Mouse (Mus musculus) liver, embryonic 13.5 days (tissue): ENCODE measurements around the gene Wfdc15a. TPM values are rescaled to one million over a fixed set of nuclear protein-coding genes. Genes with fewer than 3 reads are reported as not detected.
"Not testable (repeated sequence)": the region's sequence is repeated elsewhere in the genome, so short reads cannot be mapped to it uniquely, and the experiment has no call there.

Source experiments
- ATAC-seq: fragments of 200-750 bp; cut with Nextera tagmentation; 2 replicates; pipeline ENCODE4 v1.8.0; 2017; ENCODE audit warnings: low read depth, mild to moderate bottlenecking, moderate number of reproducible peaks, moderate library complexity
- DNase-seq: peaks from one replicate; pipeline ENCODE4 v3.0.0; 2022
- H3K27ac ChIP-seq: fragments of 300-500 bp; sonication (generic); 2 replicates; pipeline ENCODE4 v1.5.1; 2015; ENCODE audit warnings: moderate library complexity, mild to moderate bottlenecking, inconsistent platforms
- H3K27me3 ChIP-seq: fragments of 300-500 bp; sonication (generic); 2 replicates; pipeline ENCODE4 v1.6.1; 2015; ENCODE audit warnings: mild to moderate bottlenecking, inconsistent platforms
- H3K36me3 ChIP-seq: fragments of 300-500 bp; sonication (generic); 2 replicates; pipeline ENCODE4 v1.6.1; 2015; ENCODE audit warnings: mild to moderate bottlenecking, inconsistent platforms
- H3K4me1 ChIP-seq: fragments of 300-500 bp; sonication (generic); replicated peaks from 2 replicates; pipeline ENCODE4 v1.6.1; 2015; ENCODE audit warnings: inconsistent platforms
- H3K4me2 ChIP-seq: fragments of 300-500 bp; sonication (generic); 2 replicates; pipeline ENCODE4 v1.6.1; 2015; ENCODE audit warnings: inconsistent platforms, mild to moderate bottlenecking, moderate library complexity
- H3K4me3 ChIP-seq: fragments of 300-500 bp; sonication (generic); replicated peaks from 2 replicates; pipeline ENCODE4 v1.5.1; 2015; ENCODE audit warnings: mild to moderate bottlenecking, inconsistent platforms
- H3K9ac ChIP-seq: fragments of 300-500 bp; sonication (generic); 2 replicates; pipeline ENCODE4 v1.6.1; 2015; ENCODE audit warnings: mild to moderate bottlenecking, inconsistent platforms
- H3K9me3 ChIP-seq: fragments of 300-500 bp; sonication (generic); replicated peaks from 2 replicates; pipeline ENCODE4 v1.6.1; 2016; ENCODE audit warnings: inconsistent platforms
- WGBS: fragments of 180-500 bp; shearing (Covaris S2); methylation state at CpG from one replicate; pipeline ENCODE4 v1.1.7; 2015; ENCODE audit not compliant: insufficient replicate concordance; 5-methylcytosine and 5-hydroxymethylcytosine counted together
- polyA plus RNA-seq: library from polyadenylated mRNA; unstranded; fragments of >200 nt; fragmentation: Nextera tagmentation; extraction: Ambion mirVana; gene quantifications from 2 replicates; pipeline ENCODE4 v1.2.1, GENCODE M21; 2015

The Wfdc15a gene
- not detected in 2 replicates for polyA plus RNA-seq

- DNase-seq (no peak), ATAC-seq (no peak)
- Histone ChIP-seq H3K4me2 (no peak within 1 kb of the TSS), H3K4me1 (no peaks in the 10 kb centered on the region), H3K36me3 (no peaks in the 10 kb centered on the region), H3K27ac (no peak within 1 kb of the TSS), H3K27me3 (no peaks in the 10 kb centered on the region), H3K4me3 (no peak within 1 kb of the TSS), H3K9me3 (no peaks in the 10 kb centered on the region), H3K9ac (no peak within 1 kb of the TSS)
- 59% methylated on average over 20 of the region's 20 CpGs for WGBS
Observed at GRCm38 (mm10) chr2:164199626-164200327, at the start of gene Wfdc15a. Wfdc15a (minus strand) TSS chr2:164200130.

- Histone ChIP-seq H3K4me2 (no peak within 1 kb of the TSS), H3K27ac (no peak within 1 kb of the TSS), H3K4me1 (no peaks in the 10 kb centered on the region), H3K36me3 (no peaks in the 10 kb centered on the region), H3K27me3 (no peaks in the 10 kb centered on the region), H3K4me3 (no peak within 1 kb of the TSS), H3K9ac (no peak within 1 kb of the TSS), H3K9me3 (no peaks in the 10 kb centered on the region)
- ATAC-seq (no peak), DNase-seq (no peak)
- 60% methylated on average over 3 of the region's 3 CpGs for WGBS
Observed at GRCm38 (mm10) chr2:164238366-164238765, 38.4 kb upstream of the Wfdc15a start, which contains the start of gene Svs2. Svs2 (minus strand) TSS chr2:164238466.

GRCm38 (mm10) chr2:164232671-164233070 is 32.7 kb upstream of the Wfdc15a start:
- Histone ChIP-seq H3K4me3 (no peak overlapping the region), H3K9ac (no peak overlapping the region), H3K4me1 (no peaks in the 10 kb centered on the region), H3K27ac (no peak overlapping the region), H3K9me3 (no peaks in the 10 kb centered on the region), H3K36me3 (no peaks in the 10 kb centered on the region), H3K27me3 (no peaks in the 10 kb centered on the region), H3K4me2 (no peak overlapping the region)
- ATAC-seq (no peak), DNase-seq (no peak)
- 72% methylated on average over 8 of the region's 8 CpGs for WGBS

- ATAC-seq: no peak
Observed at GRCm38 (mm10) chr2:164228361-164229070, 28.6 kb upstream of the Wfdc15a start.

GRCm38 (mm10) chr2:164221522-164221921 is 21.6 kb upstream of the Wfdc15a start, which contains the start of gene Wfdc15b:
Wfdc15b (minus strand) TSS chr2:164221660.
- H3K9me3 ChIP-seq: no peaks in the 10 kb centered on the region
- no peak for ATAC-seq
- no peak within 1 kb of the TSS for H3K4me2 ChIP-seq
- H3K9ac ChIP-seq: no peak within 1 kb of the TSS
- no peak within 1 kb of the TSS for H3K27ac ChIP-seq
- no peaks in the 10 kb centered on the region for H3K27me3 ChIP-seq
- no peak for DNase-seq
- H3K36me3 ChIP-seq: no peaks in the 10 kb centered on the region
- no peaks in the 10 kb centered on the region for H3K4me1 ChIP-seq
- 64% methylated on average over 11 of the region's 11 CpGs for WGBS
- no peak within 1 kb of the TSS for H3K4me3 ChIP-seq

More at GRCm38 (mm10) chr2:164228361-164229070, 28.6 kb upstream of the Wfdc15a start:
- no peak overlapping the region for H3K27ac ChIP-seq
- WGBS: 67% methylated on average over 8 of the region's 8 CpGs
- no peaks in the 10 kb centered on the region for H3K4me1 ChIP-seq
- DNase-seq: no peak
- H3K4me3 ChIP-seq: no peak overlapping the region
- no peaks in the 10 kb centered on the region for H3K9me3 ChIP-seq
- no peaks in the 10 kb centered on the region for H3K27me3 ChIP-seq
- no peak overlapping the region for H3K4me2 ChIP-seq
- no peaks in the 10 kb centered on the region for H3K36me3 ChIP-seq
- H3K9ac ChIP-seq: no peak overlapping the region

GRCm38 (mm10) chr2:164219295-164219694 is 19.4 kb upstream of the Wfdc15a start:
- ATAC-seq: no peak
- no peaks in the 10 kb centered on the region for H3K27me3 ChIP-seq
- H3K4me2 ChIP-seq: no peak overlapping the region
- H3K9me3 ChIP-seq: no peaks in the 10 kb centered on the region
- no peak for DNase-seq
- H3K4me1 ChIP-seq: no peaks in the 10 kb centered on the region
- H3K4me3 ChIP-seq: no peak overlapping the region
- H3K27ac ChIP-seq: no peak overlapping the region
- WGBS: 67% methylated on average over 9 of the region's 9 CpGs
- no peaks in the 10 kb centered on the region for H3K36me3 ChIP-seq
- H3K9ac ChIP-seq: no peak overlapping the region

- Histone ChIP-seq H3K4me3 (no peak overlapping the region), H3K27ac (no peak overlapping the region)
- no peak for ATAC-seq
Observed at GRCm38 (mm10) chr2:164212711-164213110, 12.8 kb upstream of the Wfdc15a start.

GRCm38 (mm10) chr2:164210892-164211291 is 11.0 kb upstream of the Wfdc15a start:
- WGBS: 69% methylated on average over 4 of the region's 4 CpGs
- no peaks in the 10 kb centered on the region for H3K9me3 ChIP-seq
- no peaks in the 10 kb centered on the region for H3K27me3 ChIP-seq
- H3K9ac ChIP-seq: no peak overlapping the region
- no peaks in the 10 kb centered on the region for H3K36me3 ChIP-seq
- H3K27ac ChIP-seq: no peak overlapping the region
- ATAC-seq: no peak
- H3K4me2 ChIP-seq: no peak overlapping the region
- no peak overlapping the region for H3K4me3 ChIP-seq
- H3K4me1 ChIP-seq: no peaks in the 10 kb centered on the region
- DNase-seq: no peak

More at GRCm38 (mm10) chr2:164212711-164213110, 12.8 kb upstream of the Wfdc15a start:
- WGBS: 79% methylated on average over 5 of the region's 5 CpGs
- Histone ChIP-seq H3K27me3 (no peaks in the 10 kb centered on the region), H3K9me3 (no peaks in the 10 kb centered on the region), H3K4me2 (no peak overlapping the region), H3K36me3 (no peaks in the 10 kb centered on the region), H3K9ac (no peak overlapping the region), H3K4me1 (no peaks in the 10 kb centered on the region)
- DNase-seq: no peak

GRCm38 (mm10) chr2:164206676-164207075 is 6.7 kb upstream of the Wfdc15a start:
- H3K9ac ChIP-seq: no peak overlapping the region
- no peak overlapping the region for H3K4me2 ChIP-seq
- DNase-seq (no peak), ATAC-seq (no peak)
- WGBS: 38% methylated on average over 4 of the region's 4 CpGs
- no peaks in the 10 kb centered on the region for H3K36me3 ChIP-seq
- no peaks in the 10 kb centered on the region for H3K9me3 ChIP-seq
- no peaks in the 10 kb centered on the region for H3K27me3 ChIP-seq
- H3K27ac ChIP-seq: no peak overlapping the region
- H3K4me3 ChIP-seq: no peak overlapping the region
- H3K4me1 ChIP-seq: no peaks in the 10 kb centered on the region

- 72% methylated on average over 10 of the region's 10 CpGs for WGBS
- H3K4me2 ChIP-seq, H3K27ac ChIP-seq, H3K27me3 ChIP-seq, H3K4me1 ChIP-seq, H3K9me3 ChIP-seq, H3K9ac ChIP-seq, H3K36me3 ChIP-seq, ATAC-seq, H3K4me3 ChIP-seq, DNase-seq: not testable (repeated sequence)
Observed at GRCm38 (mm10) chr2:164206011-164206410, 6.1 kb upstream of the Wfdc15a start.

- Histone ChIP-seq H3K27me3 (no peaks in the 10 kb centered on the region), H3K27ac (no peak overlapping the region), H3K4me1 (no peaks in the 10 kb centered on the region), H3K9ac (no peak overlapping the region), H3K4me3 (no peak overlapping the region), H3K9me3 (no peaks in the 10 kb centered on the region), H3K4me2 (no peak overlapping the region), H3K36me3 (no peaks in the 10 kb centered on the region)
- ATAC-seq (no peak), DNase-seq (no peak)
- 66% methylated on average over 5 of the region's 5 CpGs for WGBS
Observed at GRCm38 (mm10) chr2:164196700-164196990, 3.3 kb downstream of the Wfdc15a start.
